Mouse (Mus musculus): ENCODE data around the gene Pck1. TPM values are rescaled to one million over a fixed set of nuclear protein-coding genes. Genes with fewer than 3 reads are reported as not detected.

Gene Pck1
- polyA plus RNA-seq, 1 experiment, result 0.04 TPM

GRCm38 (mm10) chr2:173170715-173171114 lies 17.9 kb downstream of the Pck1 start:
- Histone ChIP-seq H3K4me3 (ENCODE audit: insufficient read depth, low read length) (no peak overlapping the region), H3K4me1 (ENCODE audit: control insufficient read depth, insufficient read depth, low read length) (peaks cover 5% of the 10 kb centered on the region), H3K27ac (ENCODE audit: insufficient read depth, low read length) (no peak overlapping the region)
- TF ChIP-seq POLR2A (IDR thresholded peaks at IDR 0.05; ENCODE audit: extremely low read depth, insufficient read depth, low read length), result no peak
- 0 out of 2 replicates have a peak, but pooled peaks have one; percentile 17 for TF ChIP-seq CTCF (IDR thresholded peaks at IDR 0.05; ENCODE audit: extremely low read depth, insufficient read depth, low read length)

GRCm38 (mm10) chr2:173171470-173171869 lies 18.6 kb downstream of the Pck1 start:
- peaks cover 5% of the 10 kb centered on the region for H3K4me1 ChIP-seq (ENCODE audit: control insufficient read depth, insufficient read depth, low read length)
- H3K4me3 ChIP-seq (ENCODE audit: insufficient read depth, low read length), result no peak overlapping the region
- TF ChIP-seq CTCF (IDR thresholded peaks at IDR 0.05; ENCODE audit: extremely low read depth, insufficient read depth, low read length), result no peak
- H3K27ac ChIP-seq (ENCODE audit: insufficient read depth, low read length), result no peak overlapping the region

DNA sequence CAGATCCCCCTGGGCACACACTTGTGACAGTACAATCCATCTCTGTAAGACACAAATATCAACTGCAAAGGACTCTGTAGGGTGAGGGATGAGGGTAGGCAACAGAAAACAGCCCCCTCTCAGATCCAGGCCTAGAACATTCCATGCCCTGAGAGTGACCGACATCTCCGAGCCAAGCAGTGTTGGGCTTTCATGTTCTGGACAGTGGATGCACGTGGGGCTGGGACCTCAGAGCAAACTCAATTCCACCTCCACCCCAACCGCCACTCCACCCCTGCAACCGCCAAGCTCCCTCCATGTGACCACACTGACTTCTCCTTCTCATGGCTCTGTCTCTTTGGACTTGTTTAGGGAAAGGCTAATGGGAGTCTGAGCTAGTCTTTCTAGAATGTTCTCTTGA lies 19.1 kb downstream of the Pck1 start:
- H3K4me3 ChIP-seq (ENCODE audit: insufficient read depth, low read length), result no peak overlapping the region
- TF ChIP-seq POLR2A (IDR thresholded peaks at IDR 0.05; ENCODE audit: extremely low read depth, insufficient read depth, low read length) (no peak), CTCF (IDR thresholded peaks at IDR 0.05; ENCODE audit: extremely low read depth, insufficient read depth, low read length) (no peak)
- H3K27ac ChIP-seq (ENCODE audit: insufficient read depth, low read length), result no peak overlapping the region
- H3K4me1 ChIP-seq (ENCODE audit: control insufficient read depth, insufficient read depth, low read length), result peaks cover 5% of the 10 kb centered on the region

DNA sequence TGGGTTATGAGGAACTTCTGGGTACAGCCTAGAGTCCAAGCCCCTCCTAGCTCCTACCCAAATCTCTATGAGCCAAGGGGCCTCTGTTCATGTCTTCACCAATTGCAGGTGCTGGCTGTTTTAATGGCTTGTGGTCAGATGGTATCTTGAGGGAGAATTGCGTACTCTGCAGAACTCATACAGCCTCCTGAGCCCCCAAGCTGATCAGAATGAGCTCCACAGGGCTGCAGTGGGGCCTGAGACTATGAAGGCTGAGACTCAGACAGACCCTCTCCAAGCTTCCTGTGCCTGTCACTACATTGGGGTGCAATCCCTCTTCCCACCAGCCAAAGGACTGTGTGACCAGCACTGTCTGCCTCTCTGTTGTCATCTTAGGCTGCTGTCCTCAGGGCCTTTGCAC lies 19.5 kb downstream of the Pck1 start:
- H3K4me3 ChIP-seq (ENCODE audit: insufficient read depth, low read length), result no peak overlapping the region
- H3K27ac ChIP-seq (ENCODE audit: insufficient read depth, low read length), result no peak overlapping the region
- H3K4me1 ChIP-seq (ENCODE audit: control insufficient read depth, insufficient read depth, low read length), result peaks cover 5% of the 10 kb centered on the region
- TF ChIP-seq POLR2A (IDR thresholded peaks at IDR 0.05; ENCODE audit: extremely low read depth, insufficient read depth, low read length), result no peak
- no peak for TF ChIP-seq CTCF (IDR thresholded peaks at IDR 0.05; ENCODE audit: extremely low read depth, insufficient read depth, low read length)

- TF ChIP-seq CTCF (IDR thresholded peaks at IDR 0.05; ENCODE audit: extremely low read depth, insufficient read depth, low read length), result no peak
- TF ChIP-seq POLR2A (IDR thresholded peaks at IDR 0.05; ENCODE audit: extremely low read depth, insufficient read depth, low read length), result no peak
- Histone ChIP-seq H3K27ac (ENCODE audit: insufficient read depth, low read length) (peak overlapping the region; percentile 11; the same call in 1 of the 2 replicates), H3K4me3 (ENCODE audit: insufficient read depth, low read length) (no peak overlapping the region), H3K4me1 (ENCODE audit: control insufficient read depth, insufficient read depth, low read length) (peaks cover 5% of the 10 kb centered on the region)
These were observed 20.2 kb downstream of the Pck1 start for GRCm38 (mm10) chr2:173173008-173173407.

- Histone ChIP-seq H3K4me1 (ENCODE audit: control insufficient read depth, insufficient read depth, low read length) (peaks cover 4% of the 10 kb centered on the region), H3K4me3 (ENCODE audit: insufficient read depth, low read length) (no peak overlapping the region), H3K27ac (ENCODE audit: insufficient read depth, low read length) (peak overlapping the region; percentile 62)
- TF ChIP-seq POLR2A (IDR thresholded peaks at IDR 0.05; ENCODE audit: extremely low read depth, insufficient read depth, low read length) (peak; percentile 66), CTCF (IDR thresholded peaks at IDR 0.05; ENCODE audit: extremely low read depth, insufficient read depth, low read length) (no peak)
These were observed 21.0 kb downstream of the Pck1 start for GRCm38 (mm10) chr2:173173521-173174511.

DNA sequence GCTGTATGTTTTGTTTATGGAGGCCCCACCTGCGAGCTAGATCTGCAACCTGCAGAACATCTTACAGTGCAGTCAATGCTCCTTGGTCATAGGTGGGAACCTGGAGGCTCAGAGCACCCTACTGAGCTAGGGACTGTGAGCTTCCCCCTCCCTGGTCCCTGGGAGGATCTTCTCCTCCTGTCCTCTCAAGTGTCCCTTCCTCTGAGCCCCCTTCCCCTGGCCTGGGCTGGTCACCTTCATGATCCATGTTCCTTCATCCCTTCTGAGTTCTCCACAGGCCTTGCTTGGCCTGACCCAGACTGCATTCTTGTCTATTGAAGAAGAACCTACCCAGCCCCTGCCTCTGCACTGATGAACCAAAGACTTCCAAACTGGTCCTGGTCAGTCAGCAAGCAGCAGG lies 21.7 kb downstream of the Pck1 start:
- H3K4me3 ChIP-seq (ENCODE audit: insufficient read depth, low read length), result no peak overlapping the region
- TF ChIP-seq CTCF (IDR thresholded peaks at IDR 0.05; ENCODE audit: extremely low read depth, insufficient read depth, low read length) (no peak), POLR2A (IDR thresholded peaks at IDR 0.05; ENCODE audit: extremely low read depth, insufficient read depth, low read length) (no peak)

GRCm38 (mm10) chr2:173175703-173176102 lies 22.9 kb downstream of the Pck1 start:
- H3K4me1 ChIP-seq (ENCODE audit: control insufficient read depth, insufficient read depth, low read length), result peaks cover 2% of the 10 kb centered on the region; the same call in 1 of the 2 replicates
- no peak overlapping the region for H3K27ac ChIP-seq (ENCODE audit: insufficient read depth, low read length)
- no peak overlapping the region for H3K4me3 ChIP-seq (ENCODE audit: insufficient read depth, low read length)
- TF ChIP-seq CTCF (IDR thresholded peaks at IDR 0.05; ENCODE audit: extremely low read depth, insufficient read depth, low read length) (peak; percentile 13; the same call in 1 of the 2 replicates), POLR2A (IDR thresholded peaks at IDR 0.05; ENCODE audit: extremely low read depth, insufficient read depth, low read length) (no peak)

More for the DNA sequence above, 21.7 kb downstream of the Pck1 start:
- Histone ChIP-seq H3K27ac (ENCODE audit: insufficient read depth, low read length) (0 out of 2 replicates have a peak overlapping the region, but pooled peaks have one; percentile 36), H3K4me1 (ENCODE audit: control insufficient read depth, insufficient read depth, low read length) (peaks cover 2% of the 10 kb centered on the region; the same call in 1 of the 2 replicates)

DNA sequence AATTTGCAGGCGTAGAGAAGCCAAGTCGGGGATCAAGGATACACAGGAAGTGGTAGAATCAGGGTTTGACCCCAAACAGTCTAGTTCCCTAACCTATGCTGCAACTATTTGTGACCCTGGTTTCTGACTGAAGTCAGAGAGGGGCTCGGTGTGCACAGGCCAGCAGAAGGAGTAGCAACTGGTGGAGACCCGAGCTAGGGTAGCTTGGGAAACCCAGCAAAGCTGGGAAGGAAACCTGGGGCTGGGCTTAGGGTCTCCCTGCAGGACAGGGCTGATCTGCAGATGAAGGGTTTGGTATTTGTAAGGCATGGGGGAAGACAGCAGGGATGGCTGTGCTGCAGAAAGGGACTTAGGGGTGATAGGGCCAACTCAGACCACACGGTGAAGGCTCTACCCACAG lies 24.6 kb downstream of the Pck1 start:
- no peak overlapping the region for H3K27ac ChIP-seq (ENCODE audit: insufficient read depth, low read length)
- H3K4me3 ChIP-seq (ENCODE audit: insufficient read depth, low read length), result no peak overlapping the region
- TF ChIP-seq CTCF (IDR thresholded peaks at IDR 0.05; ENCODE audit: extremely low read depth, insufficient read depth, low read length) (no peak), POLR2A (IDR thresholded peaks at IDR 0.05; ENCODE audit: extremely low read depth, insufficient read depth, low read length) (no peak)
- no peaks in the 10 kb centered on the region for H3K4me1 ChIP-seq (ENCODE audit: control insufficient read depth, insufficient read depth, low read length)

DNA sequence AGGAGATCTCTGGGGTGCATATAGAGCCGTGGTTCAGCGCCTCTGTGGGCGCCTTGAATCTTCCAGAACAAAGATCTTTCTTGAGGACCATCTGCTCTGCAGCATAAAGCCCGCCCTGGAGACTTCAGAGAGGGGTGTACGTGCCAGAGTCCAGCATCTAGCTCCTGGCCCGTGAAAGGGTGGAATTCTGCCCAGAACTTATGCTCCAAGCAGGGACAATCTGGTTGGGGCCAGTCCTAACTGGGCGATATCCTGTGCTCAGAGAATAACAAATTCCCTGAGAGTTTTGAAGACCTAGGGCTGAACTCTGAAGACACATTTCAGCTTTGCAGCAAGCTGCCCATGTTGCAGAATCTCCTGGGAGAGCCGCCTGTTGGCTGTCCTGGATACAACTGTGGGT lies 25.1 kb downstream of the Pck1 start:
- TF ChIP-seq CTCF (IDR thresholded peaks at IDR 0.05; ENCODE audit: extremely low read depth, insufficient read depth, low read length) (no peak), POLR2A (IDR thresholded peaks at IDR 0.05; ENCODE audit: extremely low read depth, insufficient read depth, low read length) (no peak)
- Histone ChIP-seq H3K4me1 (ENCODE audit: control insufficient read depth, insufficient read depth, low read length) (no peaks in the 10 kb centered on the region), H3K4me3 (ENCODE audit: insufficient read depth, low read length) (no peak overlapping the region), H3K27ac (ENCODE audit: insufficient read depth, low read length) (no peak overlapping the region)

Measured in cortical plate, adult 2 months (tissue).